Mouse (Mus musculus) kidney, adult 18-20 months (tissue): Measurements from ENCODE around the gene Nkain2.
"Not testable (repeated sequence)": the region's sequence is repeated elsewhere in the genome, so short reads cannot be mapped to it uniquely, and the experiment has no call there.

Experiments used
- DNase-seq: peaks from one replicate; pipeline ENCODE4 v3.0.0; 2021

The Nkain2 gene

GRCm38 (mm10) chr10:32052546-32053295 is 837.5 kb downstream of the Nkain2 start:
- no peak for DNase-seq

- no peak for DNase-seq
These were observed 838.2 kb downstream of the Nkain2 start for GRCm38 (mm10) chr10:32052045-32052444.

- DNase-seq = no peak
These were observed 860.3 kb downstream of the Nkain2 start for GRCm38 (mm10) chr10:32029996-32030395.

GRCm38 (mm10) chr10:32018385-32018784 is 871.9 kb downstream of the Nkain2 start:
- DNase-seq = no peak

GRCm38 (mm10) chr10:32001216-32001753 is 889.0 kb downstream of the Nkain2 start:
- no peak for DNase-seq

GRCm38 (mm10) chr10:31993205-31993604 is 897.1 kb downstream of the Nkain2 start:
- no peak for DNase-seq

GRCm38 (mm10) chr10:31978387-31978786 is 911.9 kb downstream of the Nkain2 start:
- no peak for DNase-seq

- DNase-seq = no peak
These were observed 943.0 kb downstream of the Nkain2 start for GRCm38 (mm10) chr10:31947178-31947726.

GRCm38 (mm10) chr10:31931961-31932360 is 958.3 kb downstream of the Nkain2 start:
- DNase-seq = no peak

- no peak for DNase-seq
These were observed 962.6 kb downstream of the Nkain2 start for GRCm38 (mm10) chr10:31927657-31928056.

GRCm38 (mm10) chr10:31920901-31921300 is 969.4 kb downstream of the Nkain2 start:
- not testable (repeated sequence) for DNase-seq

- DNase-seq = no peak
These were observed 982.8 kb downstream of the Nkain2 start for GRCm38 (mm10) chr10:31907488-31907887.

GRCm38 (mm10) chr10:31899501-31899900 is 990.8 kb downstream of the Nkain2 start:
- DNase-seq = no peak

- no peak for DNase-seq
These were observed 1016.9 kb downstream of the Nkain2 start for GRCm38 (mm10) chr10:31873323-31873895.

GRCm38 (mm10) chr10:31868275-31868674 is 1022.0 kb downstream of the Nkain2 start:
- no peak for DNase-seq

- no peak for DNase-seq
These were observed 1063.2 kb downstream of the Nkain2 start for GRCm38 (mm10) chr10:31827041-31827440.

- DNase-seq = no peak
These were observed 1077.7 kb downstream of the Nkain2 start for GRCm38 (mm10) chr10:31812543-31812942.

GRCm38 (mm10) chr10:31742443-31743057 is 1147.7 kb downstream of the Nkain2 start:
- DNase-seq = peak; percentile 49

GRCm38 (mm10) chr10:31728036-31728435 is 1162.2 kb downstream of the Nkain2 start:
- peak; percentile 24 for DNase-seq

GRCm38 (mm10) chr10:31647270-31647669 is 1243.0 kb downstream of the Nkain2 start:
- DNase-seq = no peak

- no peak for DNase-seq
These were observed 1244.2 kb downstream of the Nkain2 start for GRCm38 (mm10) chr10:31646083-31646482.
